Mouse (Mus musculus) olfactory bulb, adult 2 months (tissue): Measurements from ENCODE around the gene Krcc1.

ENCODE experiments used
- CTCF ChIP-seq: fragments of 200-500 bp; IDR thresholded peaks from 2 replicates; pipeline ENCODE4 v1.5.1; 2012; ENCODE audit warnings: low read depth, mild to moderate bottlenecking, low read length, moderate library complexity; ENCODE audit not compliant: insufficient read depth
- POLR2A ChIP-seq: fragments of 200-500 bp; IDR thresholded peaks from 2 replicates; pipeline ENCODE4 v1.6.1; 2012; ENCODE audit warnings: mild to moderate bottlenecking, low read depth, low read length, moderate library complexity; ENCODE audit not compliant: insufficient read depth

GRCm38 (mm10) chr6:71270301-71271056 is 998 bp upstream of the Krcc1 start:
- no peak for TF ChIP-seq CTCF
- TF ChIP-seq POLR2A, result no peak
